Comparison of ENCODE assay signal across 18 mouse cellular contexts in the genomic region with DNA sequence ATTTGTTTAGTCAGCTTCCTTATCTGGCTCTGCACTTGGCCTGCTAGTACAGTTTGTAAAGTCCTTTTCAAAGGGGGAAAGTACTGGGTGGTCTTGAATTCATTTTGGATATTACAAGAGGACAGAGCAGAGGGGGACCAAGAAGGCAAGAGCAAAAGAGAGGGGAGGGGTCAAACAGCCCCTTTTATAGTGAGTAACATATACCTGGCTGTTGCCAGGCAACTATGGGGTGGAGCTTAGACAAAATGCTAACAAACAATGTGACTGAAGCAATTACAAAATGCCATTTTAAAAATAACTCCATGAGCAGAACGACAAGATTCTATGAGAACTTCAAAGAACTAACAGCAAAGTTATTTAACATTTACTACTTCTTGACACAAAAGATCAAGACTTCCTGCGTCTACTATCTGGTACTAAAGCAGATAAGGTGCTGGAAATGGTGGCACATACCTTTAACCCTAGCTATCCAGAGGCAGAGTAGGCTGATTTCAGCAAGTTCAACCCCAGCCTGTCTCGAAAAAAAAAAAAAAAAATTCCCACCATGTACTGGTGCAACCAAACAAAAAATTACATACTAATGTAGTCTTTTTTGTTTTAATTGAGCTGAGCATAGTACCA. TPM values are rescaled to one million over a fixed set of nuclear protein-coding genes. Genes with fewer than 3 reads are reported as not detected.
DNase-seq lines count a peak whose midpoint lies in the region; ATAC-seq lines count a peak whose summit lies in the region.
"Had no signal": no experiment of that assay in that cellular context is flagged by ENCODE, and none has a peak within 500 bp of the region (broad histone marks: within the 10 kb centered on the region; RNA-seq: fewer than 3 reads in every experiment).

No protein-coding gene starts in this region.

- H3K9me3 ChIP-seq in kidney, embryonic 15.5 days (replicated peaks): no peaks in the 10 kb centered on the region
- no peaks in the 10 kb centered on the region for H3K9me3 ChIP-seq in megakaryocyte, embryonic 14.5 days
- H3K9me3 ChIP-seq in intestine, embryonic 16.5 days (ENCODE audit: control insufficient read depth, low read length): no peaks in the 10 kb centered on the region
- H3K9me3 ChIP-seq: embryonic facial prominence, embryonic 12.5 days; forebrain, embryonic 10.5 days; hindbrain, embryonic 15.5 days; stomach, embryonic 15.5 days had no signal

- no peak for ATAC-seq in kidney, embryonic 15.5 days (replicated peaks; ENCODE audit: low FRiP score)
- ATAC-seq in megakaryocyte, adult 5-6 weeks (ENCODE audit: poor library complexity, severe bottlenecking): no peak
- ATAC-seq in intestine, embryonic 16.5 days: peak; percentile 34; the same call in 1 of the 2 replicates

- no peak overlapping the region for H3K9ac ChIP-seq in kidney, embryonic 15.5 days
- H3K9ac ChIP-seq in intestine, embryonic 16.5 days (ENCODE audit: low read depth, low read length): no peak overlapping the region
- H3K9ac ChIP-seq: embryonic facial prominence, embryonic 12.5 days; hindbrain, embryonic 15.5 days; stomach, embryonic 15.5 days had no signal

- H3K4me3 ChIP-seq in kidney, embryonic 15.5 days (replicated peaks): no peak overlapping the region
- H3K4me3 ChIP-seq in megakaryocyte, embryonic 14.5 days (replicated peaks): peak overlapping the region; percentile 82
- no peak overlapping the region for H3K4me3 ChIP-seq in intestine, embryonic 16.5 days (ENCODE audit: low read length)
- H3K4me3 ChIP-seq: embryonic facial prominence, embryonic 12.5 days; forebrain, embryonic 10.5 days; hindbrain, embryonic 15.5 days; stomach, embryonic 15.5 days had no signal

- H3K4me2 ChIP-seq in kidney, embryonic 15.5 days: no peak overlapping the region
- H3K4me2 ChIP-seq in intestine, embryonic 16.5 days (ENCODE audit: low read depth, low read length): no peak overlapping the region
- H3K4me2 ChIP-seq: embryonic facial prominence, embryonic 12.5 days; hindbrain, embryonic 15.5 days had no signal

- H3K27me3 ChIP-seq in kidney, embryonic 15.5 days: no peaks in the 10 kb centered on the region
- no peaks in the 10 kb centered on the region for H3K27me3 ChIP-seq in megakaryocyte, embryonic 14.5 days (replicated peaks)
- no peaks in the 10 kb centered on the region for H3K27me3 ChIP-seq in intestine, embryonic 16.5 days (replicated peaks; ENCODE audit: control insufficient read depth, insufficient read depth, low read length)
- H3K27me3 ChIP-seq: embryonic facial prominence, embryonic 12.5 days; hindbrain, embryonic 15.5 days; stomach, embryonic 15.5 days had no signal

- peaks cover 20% of the 10 kb centered on the region for H3K4me1 ChIP-seq in kidney, embryonic 15.5 days
- peaks cover 60% of the 10 kb centered on the region for H3K4me1 ChIP-seq in megakaryocyte, embryonic 14.5 days
- peaks cover 9% of the 10 kb centered on the region for H3K4me1 ChIP-seq in intestine, embryonic 16.5 days (ENCODE audit: control insufficient read depth, insufficient read depth, low read length)

- peak overlapping the region; percentile 89 for H3K27ac ChIP-seq in kidney, embryonic 15.5 days
- no peak overlapping the region for H3K27ac ChIP-seq in intestine, embryonic 16.5 days (ENCODE audit: low read length)
- H3K27ac ChIP-seq: forebrain, embryonic 10.5 days; hindbrain, embryonic 15.5 days had no signal

- WGBS in kidney, embryonic 15.5 days: 61% methylated on average over 3 of the region's 3 CpGs
- WGBS in intestine, embryonic 16.5 days: 48% methylated on average over 3 of the region's 3 CpGs

- DNase-seq in kidney, postnatal 4 days: no peak
- peak; percentile 59 for DNase-seq in naive thymus-derived CD4-positive, alpha-beta T cell, adult 2 months (ENCODE audit: low read depth)
- no peak for DNase-seq in adrenal gland, adult 8-10 months
- DNase-seq in adrenal gland, postnatal 4 days (ENCODE audit: low spot score in 2 of 2): no peak
- DNase-seq: cerebellum, adult 11 months; cerebellum, postnatal 36 days; gastrocnemius, postnatal 25 days; heart, postnatal 10 days; kidney, postnatal 36 days; layer of hippocampus, postnatal 36 days had no signal

- H3K36me3 ChIP-seq in kidney, embryonic 15.5 days: no peaks in the 10 kb centered on the region
- peaks cover 17% of the 10 kb centered on the region for H3K36me3 ChIP-seq in megakaryocyte, embryonic 14.5 days (replicated peaks; ENCODE audit: low read length)
- H3K36me3 ChIP-seq in intestine, embryonic 16.5 days (ENCODE audit: control insufficient read depth, insufficient read depth, low read length): no peaks in the 10 kb centered on the region
- H3K36me3 ChIP-seq: embryonic facial prominence, embryonic 12.5 days; forebrain, embryonic 10.5 days; hindbrain, embryonic 15.5 days; stomach, embryonic 15.5 days had no signal

RNA-seq across cellular contexts. Expression of gene Zfp53, which starts 16.7 kb away (rescaled TPM):
- polyA plus RNA-seq in kidney, embryonic 15.5 days (2015; fragmentation: Nextera tagmentation; extraction: Ambion mirVana): 11.2 and 12.7 TPM in 2 replicates
- 2.9 TPM in 1 of 2 replicates, not detected in the other for polyA plus RNA-seq in megakaryocyte, embryonic 14.5 days (2012; ENCODE audit: insufficient read depth, low replicate concordance)
- 23.9 and 25.5 TPM in 2 replicates for total RNA-seq in megakaryocyte, adult 5-6 weeks (2015)
- total RNA-seq in megakaryocyte, adult 5-6 weeks (2017): 13.7 and 16.0 TPM in 2 replicates
- polyA plus RNA-seq in intestine, embryonic 16.5 days (2015; fragmentation: Nextera tagmentation; extraction: Ambion mirVana): 11.2 and 12.1 TPM in 2 replicates
- total RNA-seq in adrenal gland, adult 8-10 months (2022): 1 to 10 TPM; 3.0 to 3.8 (median 3.4) TPM
- 1 to 10 TPM; 6.9 to 7.5 TPM for total RNA-seq in adrenal gland, postnatal 4 days (2021)

RNA-seq across cellular contexts. Expression of gene Zfp51, which starts 22.0 kb away (rescaled TPM):
- 16.5 and 17.8 TPM in 2 replicates for polyA plus RNA-seq in kidney, embryonic 15.5 days (2015; fragmentation: Nextera tagmentation; extraction: Ambion mirVana)
- 0.36 TPM in 1 of 2 replicates, not detected in the other for polyA plus RNA-seq in megakaryocyte, embryonic 14.5 days (2012; ENCODE audit: insufficient read depth, low replicate concordance)
- 16.3 and 19.6 TPM in 2 replicates for total RNA-seq in megakaryocyte, adult 5-6 weeks (2015)
- 12.4 and 12.5 TPM in 2 replicates for total RNA-seq in megakaryocyte, adult 5-6 weeks (2017)
- 13.2 and 14.0 TPM in 2 replicates for polyA plus RNA-seq in intestine, embryonic 16.5 days (2015; fragmentation: Nextera tagmentation; extraction: Ambion mirVana)
- total RNA-seq in adrenal gland, adult 8-10 months (2022): 1 to 10 TPM; 6.3 to 8.4 (median 7.6) TPM
- 10 to 100 TPM in 1 of 2 experiments, 1 to 10 TPM in 1; 8.8 to 10.2 TPM for total RNA-seq in adrenal gland, postnatal 4 days (2021)

RNA-seq across cellular contexts. Expression of gene Zfp54, which starts 49.1 kb away (rescaled TPM):
- 5.0 and 5.6 TPM in 2 replicates for polyA plus RNA-seq in kidney, embryonic 15.5 days (2015; fragmentation: Nextera tagmentation; extraction: Ambion mirVana)
- polyA plus RNA-seq in megakaryocyte, embryonic 14.5 days (2012; ENCODE audit: insufficient read depth, low replicate concordance): not detected in 2 replicates
- total RNA-seq in megakaryocyte, adult 5-6 weeks (2015): 4.1 and 7.1 TPM in 2 replicates
- total RNA-seq in megakaryocyte, adult 5-6 weeks (2017): 10.1 and 10.4 TPM in 2 replicates
- 7.5 and 7.9 TPM in 2 replicates for polyA plus RNA-seq in intestine, embryonic 16.5 days (2015; fragmentation: Nextera tagmentation; extraction: Ambion mirVana)
- 1 to 10 TPM; 2.5 to 4.8 (median 3.5) TPM for total RNA-seq in adrenal gland, adult 8-10 months (2022)
- 1 to 10 TPM; 2.7 to 3.0 TPM for total RNA-seq in adrenal gland, postnatal 4 days (2021)
